Mouse (Mus musculus): ENCODE data around the gene Eif3m. TPM values are rescaled to one million over a fixed set of nuclear protein-coding genes. Genes with fewer than 3 reads are reported as not detected.
"Not testable (repeated sequence)": the region's sequence is repeated elsewhere in the genome, so short reads cannot be mapped to it uniquely, and the experiment has no call there.

Eif3m gene
- polyA plus RNA-seq (2017; shearing (Covaris generic)) = 100 to 1,000 TPM; 375 to 422 (median 377) TPM

- peak; percentile 93 for ATAC-seq
Observed at GRCm38 (mm10) chr2:105016967-105017287, at the start of gene Eif3m. Eif3m (minus strand) TSS chr2:105017080.

- ATAC-seq = no peak
Observed at GRCm38 (mm10) chr2:105062741-105063372, 46.0 kb upstream of the Eif3m start.

DNA sequence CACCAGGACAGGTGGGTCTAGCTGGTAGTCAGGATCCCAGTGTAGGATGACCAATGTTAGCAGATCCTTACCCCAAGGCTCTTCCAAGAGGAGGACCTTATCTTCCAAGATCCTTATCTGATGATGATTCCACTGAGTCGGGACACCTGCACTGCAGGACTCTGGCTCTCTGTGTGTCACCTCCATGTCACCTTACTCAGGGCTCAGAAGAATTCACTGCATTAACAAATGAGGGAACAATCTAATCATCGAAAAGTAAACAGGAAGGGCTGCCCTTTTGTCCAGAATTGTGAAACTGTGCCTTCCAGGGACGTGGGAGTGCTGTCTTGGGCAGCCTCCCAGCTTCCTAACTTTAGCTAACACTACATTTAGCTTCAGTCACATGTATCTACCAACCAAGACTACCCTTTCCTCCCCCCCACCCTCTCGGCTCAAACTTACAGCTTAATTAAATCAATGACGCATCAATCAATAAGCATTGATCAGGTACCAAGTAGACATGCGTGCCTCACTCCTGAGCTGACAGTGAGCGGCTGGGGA lies 41.8 kb upstream of the Eif3m start:
- no peak for ATAC-seq

- ATAC-seq = no peak
Observed at GRCm38 (mm10) chr2:105055529-105055928, 38.6 kb upstream of the Eif3m start.

DNA sequence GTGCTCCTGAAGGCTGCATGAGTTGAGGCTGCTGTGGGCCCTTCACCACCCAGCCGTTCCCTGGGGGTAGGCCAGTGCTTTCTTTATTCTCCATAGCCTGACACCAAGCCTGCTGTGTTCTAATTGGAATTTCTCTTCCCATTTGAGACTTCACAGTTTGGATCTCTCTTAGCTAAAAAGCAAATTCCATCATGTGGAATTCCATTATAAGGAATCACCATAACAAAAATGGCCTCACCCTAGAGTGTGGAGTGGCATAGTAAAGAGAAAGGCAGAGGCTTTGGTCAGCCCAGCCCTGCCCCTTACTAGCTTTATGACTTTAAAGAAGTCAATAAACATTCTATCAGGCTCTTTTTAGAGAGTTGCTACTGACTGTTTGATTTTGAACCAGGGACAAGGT lies 31.4 kb upstream of the Eif3m start:
- no peak for ATAC-seq

GRCm38 (mm10) chr2:105043152-105043551 lies 26.3 kb upstream of the Eif3m start:
- ATAC-seq = no peak

- ATAC-seq = no peak
Observed at GRCm38 (mm10) chr2:105040859-105041258, 24.0 kb upstream of the Eif3m start.

DNA sequence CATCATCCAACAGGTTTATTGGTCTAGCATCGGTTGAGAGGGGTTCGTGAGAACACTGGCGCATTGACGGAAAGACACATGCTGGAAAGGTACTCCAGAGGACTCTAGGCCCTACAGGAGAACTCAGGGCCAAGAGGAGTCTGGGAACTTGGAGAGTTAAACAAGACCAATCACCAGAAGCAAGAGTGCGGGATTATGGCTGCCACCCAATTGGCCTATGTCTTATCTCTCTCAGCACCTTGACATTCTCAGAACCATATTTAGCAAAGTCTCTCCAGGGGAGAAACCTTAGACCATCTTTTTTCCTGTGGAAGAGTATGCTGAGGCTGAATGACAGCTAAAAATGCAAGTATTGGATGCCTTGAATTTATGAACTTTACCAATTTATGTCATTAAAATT lies 22.0 kb upstream of the Eif3m start:
- no peak for ATAC-seq

GRCm38 (mm10) chr2:105037956-105038569 lies 21.2 kb upstream of the Eif3m start:
- no peak for ATAC-seq

- ATAC-seq = no peak
Observed at GRCm38 (mm10) chr2:105036401-105037070, 19.7 kb upstream of the Eif3m start.

- ATAC-seq = no peak
Observed at GRCm38 (mm10) chr2:105035985-105036384, 19.1 kb upstream of the Eif3m start.

DNA sequence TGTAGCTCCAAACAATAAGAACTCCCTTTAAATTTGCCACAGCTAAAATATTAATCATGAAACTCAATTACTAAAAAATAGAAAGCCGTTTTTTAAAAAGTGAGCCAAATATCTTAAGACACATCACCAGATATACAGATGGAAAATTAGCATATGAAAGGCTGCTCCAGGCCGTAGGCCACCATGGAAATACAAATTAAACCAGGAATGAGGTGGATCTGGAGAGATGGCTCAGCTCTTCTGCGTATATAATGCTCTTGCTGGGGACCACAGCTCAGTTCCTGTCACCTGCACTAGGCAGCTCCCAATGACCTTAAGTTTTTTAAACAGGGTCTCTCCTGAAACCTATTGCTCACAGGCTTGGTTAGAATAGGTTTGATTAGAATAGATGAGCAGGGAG lies 17.2 kb upstream of the Eif3m start:
- no peak for ATAC-seq

DNA sequence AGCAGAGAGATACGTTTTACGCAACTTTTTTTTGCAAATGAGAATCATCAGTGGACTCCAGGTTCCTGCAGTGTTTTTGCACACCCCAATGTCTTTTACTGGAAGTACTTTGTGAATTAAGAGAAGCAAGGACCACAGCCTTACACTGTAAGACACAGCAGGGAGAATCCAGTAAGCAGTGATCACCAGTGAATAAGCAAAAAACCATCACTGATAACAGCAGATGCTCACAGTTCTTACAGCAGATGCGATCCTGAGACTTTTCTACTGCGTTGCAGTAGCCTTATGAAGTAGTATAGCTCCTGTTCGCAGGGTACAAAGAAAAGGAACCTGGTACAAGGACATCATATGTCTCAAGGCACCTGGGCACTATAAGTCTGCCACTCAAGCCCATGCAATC lies 13.6 kb upstream of the Eif3m start:
- ATAC-seq = no peak

- ATAC-seq = no peak
Observed at GRCm38 (mm10) chr2:105028806-105029205, 11.9 kb upstream of the Eif3m start.

- ATAC-seq = no peak
Observed at GRCm38 (mm10) chr2:105026950-105027695, 10.2 kb upstream of the Eif3m start.

GRCm38 (mm10) chr2:105025610-105026009 lies 8.7 kb upstream of the Eif3m start:
- ATAC-seq = not testable (repeated sequence)

DNA sequence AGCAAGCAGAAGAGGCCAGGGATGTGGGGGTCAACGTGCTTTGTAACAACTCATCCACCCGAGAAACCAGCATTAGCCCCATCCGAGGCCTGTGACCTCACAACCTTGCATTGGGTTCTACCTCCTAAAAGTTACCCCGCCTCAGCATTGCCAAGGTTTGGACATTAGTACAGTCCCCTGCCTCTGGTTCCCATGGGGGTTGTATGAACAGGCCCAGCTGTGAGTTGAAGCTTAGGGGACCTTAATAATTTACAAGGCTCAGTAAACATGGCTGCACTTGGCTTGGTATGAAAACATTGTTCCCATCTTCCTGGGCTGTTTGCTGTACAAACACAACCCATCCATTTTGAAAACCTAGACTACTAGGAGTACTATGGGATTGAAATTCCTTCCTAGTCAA lies 6.9 kb upstream of the Eif3m start:
- ATAC-seq = no peak

DNA sequence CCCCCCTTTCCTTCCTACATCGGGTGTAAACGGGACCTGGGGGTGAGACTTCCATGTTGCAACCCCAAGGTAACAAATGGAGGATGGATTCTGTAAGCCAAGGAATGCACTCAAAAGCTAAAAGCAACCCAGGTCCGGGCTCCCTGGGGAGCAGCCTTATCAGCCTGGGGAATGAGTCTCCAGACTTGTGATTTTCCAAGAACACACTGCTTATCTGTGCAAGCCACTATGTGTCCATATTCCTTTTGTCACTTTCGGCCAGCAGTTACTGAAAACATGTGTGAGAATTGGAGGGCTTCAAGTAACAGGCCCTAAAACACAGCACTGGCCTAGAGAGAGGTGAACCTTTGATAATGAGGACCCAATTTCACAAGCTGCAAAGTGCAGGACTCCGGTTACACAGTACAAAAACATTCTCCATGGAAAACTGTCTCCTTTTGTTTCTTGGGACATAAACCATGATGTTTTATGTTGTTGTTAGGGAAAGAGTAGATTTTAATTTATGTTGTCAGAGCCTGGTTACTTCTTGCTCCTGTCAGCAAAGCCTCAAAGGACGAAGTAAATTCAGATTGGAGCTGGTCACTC lies 6.2 kb upstream of the Eif3m start:
- ATAC-seq = no peak

DNA sequence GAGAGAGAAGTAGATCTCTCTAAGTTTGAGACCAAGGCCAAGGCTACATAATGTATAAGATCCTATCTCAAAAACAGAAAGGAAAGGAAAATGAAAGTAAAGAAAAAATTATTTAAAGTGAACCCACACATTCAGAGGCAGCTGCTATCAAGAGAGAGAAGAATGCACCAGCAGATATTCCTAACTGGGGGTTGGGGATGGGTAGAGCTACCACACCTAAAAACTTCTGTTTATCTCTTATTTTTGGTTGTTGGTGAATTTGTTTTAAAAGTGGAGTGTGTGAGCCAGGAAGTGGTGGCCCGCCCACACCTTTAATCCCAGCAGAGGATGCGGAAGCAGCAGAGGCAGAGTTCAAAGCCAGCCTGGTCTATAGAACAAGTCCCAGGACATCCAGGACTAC lies 5.0 kb upstream of the Eif3m start:
- ATAC-seq = peak; percentile 90

DNA sequence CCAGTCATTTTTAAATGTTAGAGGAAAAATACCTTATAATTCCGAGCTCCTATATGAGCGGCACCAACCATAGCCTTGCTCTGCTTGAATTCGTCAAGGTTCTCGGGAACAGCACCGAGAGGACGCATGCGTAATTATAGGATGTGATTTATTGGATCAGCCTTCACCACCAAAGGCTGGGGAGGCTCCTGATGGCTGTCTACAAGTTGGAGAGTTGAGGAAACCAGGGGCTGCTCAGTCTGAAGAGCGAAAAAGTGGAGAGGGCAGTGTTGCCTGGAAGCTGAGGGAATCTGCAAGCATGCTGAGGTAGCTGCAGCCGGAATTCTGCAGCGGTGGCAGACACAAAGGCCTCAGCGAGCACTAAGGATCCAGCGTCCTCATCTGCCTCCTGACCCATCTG lies 4.4 kb upstream of the Eif3m start:
- no peak for ATAC-seq

DNA sequence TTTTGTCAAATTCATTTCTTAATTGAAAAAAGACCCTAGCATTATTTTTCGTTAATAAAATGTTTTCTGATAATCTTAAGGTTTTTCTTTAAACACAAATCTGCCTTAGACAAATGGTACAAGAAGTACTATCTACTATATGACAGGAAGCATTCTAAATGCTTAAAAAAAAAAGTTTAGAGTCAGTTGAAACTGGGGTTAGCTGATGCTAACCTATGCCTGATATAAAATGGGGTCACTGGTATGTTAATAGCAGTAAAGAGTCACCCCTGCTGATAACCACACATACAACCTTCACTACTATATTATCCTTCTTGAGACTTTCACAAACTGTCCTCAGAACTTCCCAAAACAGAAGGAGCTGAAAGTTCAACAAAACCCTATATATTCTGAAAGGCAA lies 2.6 kb upstream of the Eif3m start:
- ATAC-seq = no peak

- ATAC-seq = no peak
Observed at GRCm38 (mm10) chr2:105017802-105018201, 922 bp upstream of the Eif3m start.

All from inflammation-experienced regulatory T-cells, adult 6 months (primary cell).